Mouse (Mus musculus) forebrain, embryonic 12.5 days (tissue): Measurements from ENCODE around the gene Chek2. TPM values are rescaled to one million over a fixed set of nuclear protein-coding genes. Genes with fewer than 3 reads are reported as not detected.
"Not testable (repeated sequence)": the region's sequence is repeated elsewhere in the genome, so short reads cannot be mapped to it uniquely, and the experiment has no call there.

Experiments
- ATAC-seq: fragments of 200-750 bp; cut with Nextera tagmentation; 2 replicates; pipeline ENCODE4 v1.8.0; 2017; ENCODE audit warnings: moderate TSS enrichment; ENCODE audit not compliant: low FRiP score
- H3K27ac ChIP-seq: fragments of 300-500 bp; sonication (generic); 2 replicates; pipeline ENCODE4 v1.5.1; 2016; ENCODE audit warnings: mild to moderate bottlenecking
- H3K27me3 ChIP-seq: fragments of 300-500 bp; sonication (generic); 2 replicates; pipeline ENCODE4 v1.6.1; 2016; ENCODE audit warnings: mild to moderate bottlenecking
- H3K36me3 ChIP-seq: fragments of 300-500 bp; sonication (generic); replicated peaks from 2 replicates; pipeline ENCODE4 v1.6.1; 2016; ENCODE audit warnings: mild to moderate bottlenecking
- H3K4me1 ChIP-seq: fragments of 300-500 bp; sonication (generic); 2 replicates; pipeline ENCODE4 v1.6.1; 2016
- H3K4me2 ChIP-seq: fragments of 300-500 bp; sonication (generic); 2 replicates; pipeline ENCODE4 v1.6.1; 2016; ENCODE audit warnings: mild to moderate bottlenecking, moderate library complexity
- H3K4me3 ChIP-seq: fragments of 300-500 bp; sonication (generic); replicated peaks from 2 replicates; pipeline ENCODE4 v1.5.1; 2016; ENCODE audit warnings: mild to moderate bottlenecking
- H3K9ac ChIP-seq: fragments of 300-500 bp; sonication (generic); 2 replicates; pipeline ENCODE4 v1.6.1; 2016; ENCODE audit warnings: mild to moderate bottlenecking
- H3K9me3 ChIP-seq: fragments of 300-500 bp; sonication (generic); 2 replicates; pipeline ENCODE4 v1.6.1; 2016
- WGBS: fragments of 180-500 bp; shearing (Covaris S2); methylation state at CpG from one replicate; pipeline ENCODE4 v1.1.7; 2016; 5-methylcytosine and 5-hydroxymethylcytosine counted together
- polyA plus RNA-seq: library from polyadenylated mRNA; unstranded; fragments of >200 nt; fragmentation: Nextera tagmentation; extraction: Ambion mirVana; gene quantifications from 2 replicates; pipeline ENCODE4 v1.2.1, GENCODE M21; 2016

Gene Chek2
- polyA plus RNA-seq, 1 experiment from 2014 or later = 34.5 TPM

GRCm38 (mm10) chr5:110808821-110809666 is 30.7 kb upstream of the Chek2 start:
- Histone ChIP-seq H3K9ac (peak overlapping the region; percentile 96), H3K27ac (peak overlapping the region; percentile 87), H3K4me3 (peak overlapping the region; percentile 85), H3K4me1 (peaks cover 39% of the 10 kb centered on the region), H3K36me3 (peaks cover 18% of the 10 kb centered on the region), H3K27me3 (no peaks in the 10 kb centered on the region), H3K4me2 (peak overlapping the region; percentile 99), H3K9me3 (no peaks in the 10 kb centered on the region)
- 2% methylated on average over 27 of the region's 27 CpGs for WGBS
- ATAC-seq = no peak; the same call in none of the 2 replicates

- Histone ChIP-seq H3K27me3 (no peaks in the 10 kb centered on the region), H3K9me3 (no peaks in the 10 kb centered on the region), H3K4me1 (peaks cover 39% of the 10 kb centered on the region), H3K4me3 (peak within 1 kb of the TSS; percentile 85), H3K36me3 (peaks cover 15% of the 10 kb centered on the region), H3K27ac (peak within 1 kb of the TSS; percentile 87), H3K4me2 (peak within 1 kb of the TSS; percentile 99), H3K9ac (peak within 1 kb of the TSS; percentile 96)
- peak; percentile 95 for ATAC-seq
- under 1% methylated on average over 76 of the region's 80 CpGs for WGBS
Observed at GRCm38 (mm10) chr5:110809667-110810325, 30.0 kb upstream of the Chek2 start, which contains the start of gene Ulk1. Ulk1 (minus strand) TSS chr5:110810097.

- 92% methylated on average over 4 of the region's 4 CpGs for WGBS
- no peaks in the 10 kb centered on the region for H3K27me3 ChIP-seq
Observed at GRCm38 (mm10) chr5:110824421-110824820, 15.4 kb upstream of the Chek2 start.

GRCm38 (mm10) chr5:110826781-110827495 is 12.8 kb upstream of the Chek2 start:
- no peak for ATAC-seq
- Histone ChIP-seq H3K4me1 (no peaks in the 10 kb centered on the region), H3K9ac (no peak overlapping the region), H3K9me3 (no peaks in the 10 kb centered on the region), H3K4me2 (no peak overlapping the region), H3K36me3 (no peaks in the 10 kb centered on the region), H3K4me3 (no peak overlapping the region), H3K27ac (no peak overlapping the region), H3K27me3 (no peaks in the 10 kb centered on the region)
- WGBS = 91% methylated on average over 8 of the region's 8 CpGs

More at GRCm38 (mm10) chr5:110824421-110824820, 15.4 kb upstream of the Chek2 start:
- H3K9ac ChIP-seq = no peak overlapping the region
- ATAC-seq = no peak
- H3K27ac ChIP-seq = no peak overlapping the region
- no peaks in the 10 kb centered on the region for H3K9me3 ChIP-seq
- H3K36me3 ChIP-seq = no peaks in the 10 kb centered on the region
- no peak overlapping the region for H3K4me2 ChIP-seq
- H3K4me1 ChIP-seq = no peaks in the 10 kb centered on the region
- no peak overlapping the region for H3K4me3 ChIP-seq

GRCm38 (mm10) chr5:110827576-110827975 is 12.2 kb upstream of the Chek2 start:
- Histone ChIP-seq H3K4me1 (no peaks in the 10 kb centered on the region), H3K4me3 (no peak overlapping the region), H3K9me3 (no peaks in the 10 kb centered on the region), H3K27ac (no peak overlapping the region), H3K27me3 (no peaks in the 10 kb centered on the region), H3K36me3 (no peaks in the 10 kb centered on the region), H3K4me2 (no peak overlapping the region), H3K9ac (no peak overlapping the region)
- no peak for ATAC-seq
- WGBS = 92% methylated on average over 5 of the region's 5 CpGs

- no peak overlapping the region for H3K4me3 ChIP-seq
- no peaks in the 10 kb centered on the region for H3K9me3 ChIP-seq
- no peak overlapping the region for H3K9ac ChIP-seq
- ATAC-seq = no peak
- H3K4me2 ChIP-seq = no peak overlapping the region
- H3K4me1 ChIP-seq = no peaks in the 10 kb centered on the region
- WGBS = 89% methylated on average over 5 of the region's 5 CpGs
- no peak overlapping the region for H3K27ac ChIP-seq
- H3K36me3 ChIP-seq = no peaks in the 10 kb centered on the region
- H3K27me3 ChIP-seq = no peaks in the 10 kb centered on the region
Observed at GRCm38 (mm10) chr5:110831036-110831720, 8.6 kb upstream of the Chek2 start.

GRCm38 (mm10) chr5:110835959-110836358 is 3.8 kb upstream of the Chek2 start:
- no peak overlapping the region for H3K4me2 ChIP-seq
- no peak for ATAC-seq
- H3K9ac ChIP-seq = no peak overlapping the region
- no peaks in the 10 kb centered on the region for H3K9me3 ChIP-seq
- no peaks in the 10 kb centered on the region for H3K27me3 ChIP-seq
- no peak overlapping the region for H3K4me3 ChIP-seq
- H3K36me3 ChIP-seq = no peaks in the 10 kb centered on the region
- WGBS = 40% methylated on average over 3 of the region's 3 CpGs
- no peak overlapping the region for H3K27ac ChIP-seq
- H3K4me1 ChIP-seq = peaks cover 12% of the 10 kb centered on the region

GRCm38 (mm10) chr5:110838016-110838415 is 1.8 kb upstream of the Chek2 start:
- H3K4me2 ChIP-seq, ATAC-seq, H3K9me3 ChIP-seq, H3K9ac ChIP-seq, H3K27me3 ChIP-seq, H3K4me3 ChIP-seq, H3K27ac ChIP-seq: not testable (repeated sequence)
- Histone ChIP-seq H3K36me3 (peaks cover 12% of the 10 kb centered on the region; the same call in 1 of the 2 replicates), H3K4me1 (peaks cover 12% of the 10 kb centered on the region)
- 91% methylated on average over 5 of the region's 5 CpGs for WGBS

- Histone ChIP-seq H3K27ac (peak overlapping the region; percentile 74), H3K4me2 (peak overlapping the region; percentile 80), H3K36me3 (peaks cover 16% of the 10 kb centered on the region; the same call in 1 of the 2 replicates), H3K9me3 (no peaks in the 10 kb centered on the region), H3K27me3 (no peaks in the 10 kb centered on the region), H3K9ac (peak overlapping the region; percentile 70), H3K4me1 (peaks cover 12% of the 10 kb centered on the region), H3K4me3 (peak overlapping the region; percentile 72)
- ATAC-seq = peak; percentile 76
- WGBS = 8% methylated on average over 28 of the region's 28 CpGs
Observed at GRCm38 (mm10) chr5:110839038-110839677, 621 bp upstream of the Chek2 start.

- Histone ChIP-seq H3K4me2 (peak overlapping the region; percentile 71), H3K9ac (peak overlapping the region; percentile 72), H3K4me3 (peak overlapping the region; percentile 72), H3K4me1 (peaks cover 12% of the 10 kb centered on the region), H3K27me3 (no peaks in the 10 kb centered on the region), H3K27ac (peak overlapping the region; percentile 79), H3K36me3 (peaks cover 26% of the 10 kb centered on the region), H3K9me3 (no peaks in the 10 kb centered on the region)
- WGBS = 8% methylated on average over 4 of the region's 4 CpGs
- ATAC-seq = no peak
Observed at GRCm38 (mm10) chr5:110840465-110840864, 686 bp downstream of the Chek2 start.

- Histone ChIP-seq H3K27ac (no peak overlapping the region), H3K27me3 (no peaks in the 10 kb centered on the region), H3K4me1 (peaks cover 12% of the 10 kb centered on the region), H3K36me3 (peaks cover 34% of the 10 kb centered on the region), H3K9ac (no peak overlapping the region), H3K9me3 (no peaks in the 10 kb centered on the region), H3K4me2 (peak overlapping the region; percentile 71), H3K4me3 (peak overlapping the region; percentile 72; the same call in 1 of the 2 replicates)
- ATAC-seq = no peak
- 93% methylated on average over 14 of the region's 14 CpGs for WGBS
Observed at GRCm38 (mm10) chr5:110841046-110841862, 1.5 kb downstream of the Chek2 start.
